15 mouse cellular contexts compared by ENCODE assay signal in the genomic region with DNA sequence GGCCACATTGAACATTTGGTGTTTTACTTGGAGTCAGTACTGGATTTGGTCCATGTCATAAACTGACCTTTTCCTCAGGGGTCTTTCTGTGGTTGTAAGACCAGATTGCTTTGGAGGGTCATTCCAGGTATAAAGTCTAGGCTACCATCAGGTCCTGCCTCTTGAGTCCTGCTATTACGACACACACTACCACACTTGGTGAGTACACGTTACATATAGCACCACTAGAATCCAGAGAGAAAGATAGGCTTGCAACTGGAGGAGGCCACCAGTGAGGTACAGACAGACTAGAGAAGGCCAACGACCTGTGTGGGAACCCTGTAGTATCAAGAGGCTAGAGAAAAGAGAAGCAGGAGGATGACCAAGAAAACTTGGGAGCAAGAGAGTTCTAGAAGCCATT.
"Had no signal": no experiment of that assay in that cellular context is flagged by ENCODE, and none has a peak within 500 bp of the region (broad histone marks: within the 10 kb centered on the region; RNA-seq: fewer than 3 reads in every experiment).

No protein-coding gene starts in this region.

- H3K36me3 ChIP-seq: neural tube, embryonic 15.5 days; stomach, embryonic 15.5 days had no signal

- H3K9me3 ChIP-seq: neural tube, embryonic 15.5 days; stomach, embryonic 15.5 days had no signal

- H3K27me3 ChIP-seq: neural tube, embryonic 15.5 days; stomach, embryonic 15.5 days had no signal

- H3K9ac ChIP-seq: neural tube, embryonic 15.5 days; stomach, embryonic 15.5 days had no signal

- H3K27ac ChIP-seq: neural tube, embryonic 15.5 days; stomach, embryonic 15.5 days; stomach, postnatal 0 days had no signal

- H3K4me2 ChIP-seq: neural tube, embryonic 15.5 days; stomach, embryonic 15.5 days had no signal

- H3K4me1 ChIP-seq: stomach, embryonic 15.5 days had no signal

- DNase-seq: retina, postnatal 1 day; right cerebral cortex, adult 18-20 months; right cerebral cortex, postnatal 14 days; right cerebral cortex, postnatal 25 days; right cerebral cortex, postnatal 4 days; spleen, adult 18-20 months; thymus, adult 18-20 months; thymus, adult 2 months; thymus, postnatal 14 days; thymus, postnatal 25 days; thymus, postnatal 36 days; thymus, postnatal 4 days had no signal

- H3K4me3 ChIP-seq: neural tube, embryonic 15.5 days; stomach, embryonic 15.5 days had no signal
